Mouse (Mus musculus): Measurements from ENCODE around the gene Bcl9l. TPM values are rescaled to one million over a fixed set of nuclear protein-coding genes. Genes with fewer than 3 reads are reported as not detected.
A peak's percentile ranks its signal among the peaks of the same experiment; 100 is the strongest.

Gene Bcl9l
- polyA plus RNA-seq, 1 experiment from 2014 or later = 11.6 TPM

GRCm38 (mm10) chr9:44479628-44480428, 2.8 kb upstream of the Bcl9l start:
- WGBS = under 1% methylated on average over 26 of the region's 26 CpGs
- H3K27me3 ChIP-seq (ENCODE audit: control insufficient read depth, insufficient read depth, low read length) = no peaks in the 10 kb centered on the region

GRCm38 (mm10) chr9:44482112-44482511, 513 bp upstream of the Bcl9l start:
- H3K4me2 ChIP-seq (replicated peaks) = peak overlapping the region; percentile 96
- peaks cover 60% of the 10 kb centered on the region for H3K4me1 ChIP-seq (replicated peaks; ENCODE audit: control insufficient read depth, insufficient read depth, low read length)
- 16% methylated on average over 3 of the region's 3 CpGs for WGBS
- no peak for DNase-seq (ENCODE audit: low spot score)
- H3K36me3 ChIP-seq (replicated peaks; ENCODE audit: control insufficient read depth, insufficient read depth) = no peaks in the 10 kb centered on the region
- peak overlapping the region; percentile 72 for H3K4me3 ChIP-seq (replicated peaks; ENCODE audit: low read length)
- H3K9me3 ChIP-seq (ENCODE audit: control insufficient read depth, low read length) = no peaks in the 10 kb centered on the region
- no peak for ATAC-seq (ENCODE audit: low FRiP score)
- peak overlapping the region; percentile 95 for H3K9ac ChIP-seq
- peak overlapping the region; percentile 94 for H3K27ac ChIP-seq
- H3K27me3 ChIP-seq (ENCODE audit: control insufficient read depth, insufficient read depth, low read length) = no peaks in the 10 kb centered on the region

More at GRCm38 (mm10) chr9:44479628-44480428, 2.8 kb upstream of the Bcl9l start:
- peak; percentile 59 for ATAC-seq (ENCODE audit: low FRiP score)
- Histone ChIP-seq H3K4me3 (replicated peaks; ENCODE audit: low read length) (peak overlapping the region; percentile 56), H3K36me3 (replicated peaks; ENCODE audit: control insufficient read depth, insufficient read depth) (no peaks in the 10 kb centered on the region), H3K27ac (peak overlapping the region; percentile 98), H3K9ac (peak overlapping the region; percentile 81), H3K4me2 (replicated peaks) (peak overlapping the region; percentile 78), H3K9me3 (ENCODE audit: control insufficient read depth, low read length) (no peaks in the 10 kb centered on the region), H3K4me1 (replicated peaks; ENCODE audit: control insufficient read depth, insufficient read depth, low read length) (peaks cover 37% of the 10 kb centered on the region)
- peak; percentile 89 for DNase-seq (ENCODE audit: low spot score)

- no peaks in the 10 kb centered on the region for H3K36me3 ChIP-seq (replicated peaks; ENCODE audit: control insufficient read depth, insufficient read depth)
- no peaks in the 10 kb centered on the region for H3K9me3 ChIP-seq (ENCODE audit: control insufficient read depth, low read length)
- peak overlapping the region; percentile 96 for H3K4me2 ChIP-seq (replicated peaks)
- H3K4me3 ChIP-seq (replicated peaks; ENCODE audit: low read length) = peak overlapping the region; percentile 72
- H3K4me1 ChIP-seq (replicated peaks; ENCODE audit: control insufficient read depth, insufficient read depth, low read length) = peaks cover 60% of the 10 kb centered on the region
- H3K9ac ChIP-seq = peak overlapping the region; percentile 95
- H3K27me3 ChIP-seq (ENCODE audit: control insufficient read depth, insufficient read depth, low read length) = no peaks in the 10 kb centered on the region
- H3K27ac ChIP-seq = peak overlapping the region; percentile 94
- ATAC-seq (ENCODE audit: low FRiP score) (no peak), DNase-seq (ENCODE audit: low spot score) (no peak)
- whole genome bisulfite sequencing = under 1% methylated on average over 37 of the region's 39 CpGs
These were observed 450 bp downstream of the Bcl9l start for GRCm38 (mm10) chr9:44483041-44483509.

- Histone ChIP-seq H3K27ac (peak overlapping the region; percentile 94), H3K4me2 (replicated peaks) (peak overlapping the region; percentile 96), H3K9ac (peak overlapping the region; percentile 95), H3K9me3 (ENCODE audit: control insufficient read depth, low read length) (no peaks in the 10 kb centered on the region), H3K36me3 (replicated peaks; ENCODE audit: control insufficient read depth, insufficient read depth) (no peaks in the 10 kb centered on the region), H3K27me3 (ENCODE audit: control insufficient read depth, insufficient read depth, low read length) (no peaks in the 10 kb centered on the region), H3K4me1 (replicated peaks; ENCODE audit: control insufficient read depth, insufficient read depth, low read length) (peaks cover 65% of the 10 kb centered on the region), H3K4me3 (replicated peaks; ENCODE audit: low read length) (peak overlapping the region; percentile 72)
- WGBS = under 1% methylated on average over 12 of the region's 12 CpGs
- DNase-seq (ENCODE audit: low spot score) (peak; percentile 68), ATAC-seq (ENCODE audit: low FRiP score) (no peak; the same call in 1 of the 2 replicates)
These were observed 952 bp downstream of the Bcl9l start for GRCm38 (mm10) chr9:44483510-44484044.

GRCm38 (mm10) chr9:44484311-44485104, 1.9 kb downstream of the Bcl9l start:
- DNase-seq (ENCODE audit: low spot score) = no peak

GRCm38 (mm10) chr9:44485105-44485515, 2.5 kb downstream of the Bcl9l start:
- DNase-seq (ENCODE audit: low spot score) = no peak

More at GRCm38 (mm10) chr9:44484311-44485104, 1.9 kb downstream of the Bcl9l start:
- peak overlapping the region; percentile 95 for H3K9ac ChIP-seq
- 31% methylated on average over 7 of the region's 7 CpGs for WGBS
- no peak overlapping the region for H3K27ac ChIP-seq
- H3K4me3 ChIP-seq (replicated peaks; ENCODE audit: low read length) = peak overlapping the region; percentile 72
- H3K36me3 ChIP-seq (replicated peaks; ENCODE audit: control insufficient read depth, insufficient read depth) = no peaks in the 10 kb centered on the region
- H3K4me2 ChIP-seq (replicated peaks) = peak overlapping the region; percentile 96
- no peaks in the 10 kb centered on the region for H3K27me3 ChIP-seq (ENCODE audit: control insufficient read depth, insufficient read depth, low read length)
- peaks cover 74% of the 10 kb centered on the region for H3K4me1 ChIP-seq (replicated peaks; ENCODE audit: control insufficient read depth, insufficient read depth, low read length)
- H3K9me3 ChIP-seq (ENCODE audit: control insufficient read depth, low read length) = no peaks in the 10 kb centered on the region
- ATAC-seq (ENCODE audit: low FRiP score) = no peak

GRCm38 (mm10) chr9:44485516-44486161, 3.0 kb downstream of the Bcl9l start:
- H3K9me3 ChIP-seq (ENCODE audit: control insufficient read depth, low read length) = no peaks in the 10 kb centered on the region
- WGBS = 29% methylated on average over 14 of the region's 14 CpGs
- peaks cover 79% of the 10 kb centered on the region for H3K4me1 ChIP-seq (replicated peaks; ENCODE audit: control insufficient read depth, insufficient read depth, low read length)
- H3K9ac ChIP-seq = peak overlapping the region; percentile 95
- ATAC-seq (ENCODE audit: low FRiP score) (no peak), DNase-seq (ENCODE audit: low spot score) (no peak)
- H3K4me3 ChIP-seq (replicated peaks; ENCODE audit: low read length) = peak overlapping the region; percentile 72
- no peak overlapping the region for H3K27ac ChIP-seq
- no peaks in the 10 kb centered on the region for H3K27me3 ChIP-seq (ENCODE audit: control insufficient read depth, insufficient read depth, low read length)
- no peaks in the 10 kb centered on the region for H3K36me3 ChIP-seq (replicated peaks; ENCODE audit: control insufficient read depth, insufficient read depth)
- peak overlapping the region; percentile 96 for H3K4me2 ChIP-seq (replicated peaks)

More at GRCm38 (mm10) chr9:44485105-44485515, 2.5 kb downstream of the Bcl9l start:
- no peaks in the 10 kb centered on the region for H3K36me3 ChIP-seq (replicated peaks; ENCODE audit: control insufficient read depth, insufficient read depth)
- WGBS = 36% methylated on average over 6 of the region's 6 CpGs
- H3K9me3 ChIP-seq (ENCODE audit: control insufficient read depth, low read length) = no peaks in the 10 kb centered on the region
- H3K4me3 ChIP-seq (replicated peaks; ENCODE audit: low read length) = peak overlapping the region; percentile 72
- peak overlapping the region; percentile 96 for H3K4me2 ChIP-seq (replicated peaks)
- no peak for ATAC-seq (ENCODE audit: low FRiP score)
- H3K27ac ChIP-seq = no peak overlapping the region
- H3K4me1 ChIP-seq (replicated peaks; ENCODE audit: control insufficient read depth, insufficient read depth, low read length) = peaks cover 76% of the 10 kb centered on the region
- H3K27me3 ChIP-seq (ENCODE audit: control insufficient read depth, insufficient read depth, low read length) = no peaks in the 10 kb centered on the region
- H3K9ac ChIP-seq = peak overlapping the region; percentile 95

GRCm38 (mm10) chr9:44486335-44486734, 3.7 kb downstream of the Bcl9l start:
- Histone ChIP-seq H3K27me3 (ENCODE audit: control insufficient read depth, insufficient read depth, low read length) (no peaks in the 10 kb centered on the region), H3K4me2 (replicated peaks) (peak overlapping the region; percentile 96), H3K4me3 (replicated peaks; ENCODE audit: low read length) (peak overlapping the region; percentile 72), H3K9ac (peak overlapping the region; percentile 95), H3K9me3 (ENCODE audit: control insufficient read depth, low read length) (no peaks in the 10 kb centered on the region), H3K4me1 (replicated peaks; ENCODE audit: control insufficient read depth, insufficient read depth, low read length) (peaks cover 86% of the 10 kb centered on the region), H3K27ac (peak overlapping the region; percentile 14), H3K36me3 (replicated peaks; ENCODE audit: control insufficient read depth, insufficient read depth) (no peaks in the 10 kb centered on the region)
- DNase-seq (ENCODE audit: low spot score) (no peak), ATAC-seq (ENCODE audit: low FRiP score) (no peak)
- 13% methylated on average over 3 of the region's 3 CpGs for WGBS
